ENCODE assay signal across 8 mouse cellular contexts in genomic region chr11:96005403-96006271, GRCm38 (mm10). TPM values are rescaled to one million over a fixed set of nuclear protein-coding genes. Genes with fewer than 3 reads are reported as not detected.
DNase-seq lines count a peak whose midpoint lies in the region.

Gene Igf2bp1 (minus strand): TSS chr11:96005940.

- H3K27ac ChIP-seq in forebrain, embryonic 10.5 days, result peak within 1 kb of the TSS; percentile 100
- peak within 1 kb of the TSS; percentile 100 for H3K27ac ChIP-seq in midbrain, embryonic 10.5 days (replicated peaks)

- H3K4me3 ChIP-seq in forebrain, embryonic 10.5 days, result peak within 1 kb of the TSS; percentile 100
- H3K4me3 ChIP-seq in midbrain, embryonic 10.5 days, result peak within 1 kb of the TSS; percentile 87

- peak; percentile 50 to 66 for DNase-seq in gastrocnemius, postnatal 4 days (ENCODE audit: low spot score in 2 of 2)
- no peak for DNase-seq in gastrocnemius, adult 8-10 months (ENCODE audit: low spot score in 2 of 2)
- DNase-seq in ZHBTc4 (ENCODE audit: low read depth, low spot score), result peak; percentile 91
- peak; percentile 86 for DNase-seq in forebrain, embryonic 10.5 days (ENCODE audit: extremely low spot score, low spot score)
- peak; percentile 48 for DNase-seq in induced T-regulatory cell, adult 2 months (ENCODE audit: low read depth)
- peak; percentile 87 for DNase-seq in midbrain, embryonic 10.5 days (ENCODE audit: low spot score)
- peak; percentile 12 to 14 for DNase-seq in thymus, postnatal 36 days
- no peak for DNase-seq in right cerebral cortex, adult 2 months (ENCODE audit: low spot score in 2 of 2)

- H3K36me3 ChIP-seq in forebrain, embryonic 10.5 days (replicated peaks), result peaks cover 22% of the 10 kb centered on the region
- H3K36me3 ChIP-seq in midbrain, embryonic 10.5 days, result peaks cover 17% of the 10 kb centered on the region

- H3K9me3 ChIP-seq in forebrain, embryonic 10.5 days, result no peaks in the 10 kb centered on the region
- no peaks in the 10 kb centered on the region for H3K9me3 ChIP-seq in midbrain, embryonic 10.5 days (replicated peaks)

- H3K4me1 ChIP-seq in forebrain, embryonic 10.5 days, result peaks cover 66% of the 10 kb centered on the region
- H3K4me1 ChIP-seq in midbrain, embryonic 10.5 days, result peaks cover 53% of the 10 kb centered on the region

- WGBS in forebrain, embryonic 10.5 days, result under 1% methylated on average over 67 of the region's 74 CpGs
- WGBS in midbrain, embryonic 10.5 days, result under 1% methylated on average over 70 of the region's 74 CpGs

- no peaks in the 10 kb centered on the region for H3K27me3 ChIP-seq in forebrain, embryonic 10.5 days (ENCODE audit: poor library complexity, severe bottlenecking)
- H3K27me3 ChIP-seq in midbrain, embryonic 10.5 days (ENCODE audit: low read depth, poor library complexity, severe bottlenecking), result no peaks in the 10 kb centered on the region

RNA-seq across cellular contexts. Expression of gene Igf2bp1, which starts in this region (rescaled TPM):
- 1 to 10 TPM; 6.9 to 7.0 TPM for total RNA-seq in gastrocnemius, postnatal 4 days (2021)
- not detected for total RNA-seq in gastrocnemius, adult 8-10 months (2022)
- polyA plus RNA-seq in forebrain, embryonic 10.5 days (2016; fragmentation: Nextera tagmentation; extraction: Ambion mirVana), result 198 and 200 TPM in 2 replicates
- 176 and 190 TPM in 2 replicates for polyA plus RNA-seq in midbrain, embryonic 10.5 days (2016; fragmentation: Nextera tagmentation; extraction: Ambion mirVana)

Comparison
In these comparisons a context has a peak if more than half of its experiments do, and no peak if none do; other contexts are left out.
1. RNA of gene Igf2bp1 (total RNA-seq): 6.9 to 7.0 TPM in gastrocnemius, postnatal 4 days; not detected in gastrocnemius, adult 8-10 months; every median in the first group is over 4 times any median in the second.
2. DNase-seq: peak in gastrocnemius, postnatal 4 days (2 of 2), ZHBTc4 (single experiment), forebrain, embryonic 10.5 days (single experiment), induced T-regulatory cell, adult 2 months (single experiment), midbrain, embryonic 10.5 days (single experiment) and thymus, postnatal 36 days (2 of 2); none in gastrocnemius, adult 8-10 months (0 of 2) and right cerebral cortex, adult 2 months (0 of 2).